Mouse (Mus musculus) C2C12 (cell line): ENCODE data around the gene Fancc. TPM values are rescaled to one million over a fixed set of nuclear protein-coding genes. Genes with fewer than 3 reads are reported as not detected.

ENCODE experiments used
- H3K27me3 ChIP-seq: one replicate; pipeline ENCODE4 v1.6.1; 2011; ENCODE audit not compliant: control insufficient read depth, insufficient read depth, insufficient read length
- H3K36me3 ChIP-seq: one replicate; pipeline ENCODE4 v1.6.1; 2011; ENCODE audit not compliant: control insufficient read depth, insufficient read depth
- H3K4me3 ChIP-seq: one replicate; pipeline ENCODE4 v1.5.1; 2011; ENCODE audit warnings: mild to moderate bottlenecking, control low read depth; ENCODE audit not compliant: poor library complexity, insufficient read depth, severe bottlenecking
- H3K79me2 ChIP-seq: one replicate; pipeline ENCODE4 v1.6.1; 2011; ENCODE audit not compliant: control insufficient read depth, insufficient read depth
- H3K79me3 ChIP-seq: one replicate; pipeline ENCODE4 v1.6.1; 2011; ENCODE audit warnings: low read depth, control low read depth
- H3ac ChIP-seq: one replicate; pipeline ENCODE3; 2011; ENCODE audit warnings: low read depth; ENCODE audit not compliant: control insufficient read depth, insufficient read length
- CEBPB ChIP-seq: IDR thresholded peaks from one replicate; pipeline ENCODE4 v1.6.1; 2011; ENCODE audit warnings: low read depth, mild to moderate bottlenecking, control low read depth, moderate library complexity
- CTCF ChIP-seq: IDR thresholded peaks from one replicate; pipeline ENCODE4 v1.5.1; 2011; ENCODE audit not compliant: control insufficient read depth, insufficient read depth, insufficient read length
- FOSL1 ChIP-seq: IDR thresholded peaks from one replicate; pipeline ENCODE4 v1.8.0; 2011; ENCODE audit warnings: mild to moderate bottlenecking, low read length; ENCODE audit not compliant: poor library complexity, insufficient read depth, severe bottlenecking
- MAX ChIP-seq: IDR thresholded peaks from one replicate; pipeline ENCODE4 v1.6.1; 2011; ENCODE audit warnings: mild to moderate bottlenecking, control low read depth
- MYOD1 ChIP-seq: IDR thresholded peaks from one replicate; pipeline ENCODE4 v1.6.1; 2011; ENCODE audit warnings: low read depth; ENCODE audit not compliant: control insufficient read depth, insufficient read length
- MYOG ChIP-seq: IDR thresholded peaks from one replicate; pipeline ENCODE4 v1.6.1; 2011; ENCODE audit not compliant: control insufficient read depth, insufficient read length; ENCODE audit errors: extremely low read depth
- USF1 ChIP-seq: IDR thresholded peaks from one replicate; pipeline ENCODE4 v1.6.1; 2011; ENCODE audit warnings: low read depth, mild to moderate bottlenecking, control low read depth, moderate library complexity
- polyA plus RNA-seq: library from polyadenylated mRNA; unstranded; fragments of >200 nt; fragmentation: generic; extraction: Trizol; gene quantifications from one replicate; pipeline ENCODE4 v1.2.1, GENCODE M21; 2012; ENCODE audit warnings: missing spikeins

Gene Fancc
- polyA plus RNA-seq, 1 experiment = 9.3 TPM

GRCm38 (mm10) chr13:63298931-63299330, 198.1 kb downstream of the Fancc start:
- no peak for TF ChIP-seq CEBPB
- TF ChIP-seq CTCF = no peak
- no peak for TF ChIP-seq USF1
- no peak for TF ChIP-seq MAX
- TF ChIP-seq MYOG = no peak

GRCm38 (mm10) chr13:63297933-63298332, 199.1 kb downstream of the Fancc start:
- Histone ChIP-seq H3K36me3 (peaks cover 97% of the 10 kb centered on the region), H3K4me3 (no peak overlapping the region), H3ac (no peak overlapping the region), H3K27me3 (no peaks in the 10 kb centered on the region), H3K79me2 (peaks cover 54% of the 10 kb centered on the region), H3K79me3 (peaks cover 13% of the 10 kb centered on the region)
- TF ChIP-seq CEBPB = no peak
- no peak for TF ChIP-seq MAX
- TF ChIP-seq MYOD1 = no peak
- TF ChIP-seq FOSL1 = no peak

More at GRCm38 (mm10) chr13:63298931-63299330, 198.1 kb downstream of the Fancc start:
- Histone ChIP-seq H3K4me3 (no peak overlapping the region), H3ac (no peak overlapping the region), H3K27me3 (no peaks in the 10 kb centered on the region), H3K79me3 (peaks cover 6% of the 10 kb centered on the region), H3K36me3 (peaks cover 98% of the 10 kb centered on the region), H3K79me2 (peaks cover 44% of the 10 kb centered on the region)

DNA sequence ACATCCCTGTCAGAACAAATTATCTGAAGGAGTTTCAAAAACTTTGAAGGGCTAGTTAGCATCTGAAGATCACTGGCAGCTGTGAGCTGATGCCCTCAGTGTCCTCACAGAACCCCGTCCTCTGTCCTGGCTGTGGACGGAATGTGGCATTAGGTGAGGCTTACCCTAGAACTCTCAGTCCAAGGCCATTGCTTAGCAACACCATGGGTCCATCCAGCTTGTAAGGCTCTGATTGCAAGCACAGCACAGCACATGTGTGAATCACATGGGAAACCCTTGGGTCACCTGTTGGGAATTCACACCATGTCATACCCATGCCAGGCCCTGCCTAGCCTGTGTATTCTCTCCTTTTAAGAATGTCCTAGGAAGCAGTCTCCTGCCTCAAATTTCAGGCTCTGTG, 200.1 kb downstream of the Fancc start:
- TF ChIP-seq FOSL1 (no peak), CEBPB (no peak), MAX (no peak), USF1 (no peak), MYOD1 (no peak), MYOG (no peak), CTCF (no peak)
- H3K27me3 ChIP-seq = no peaks in the 10 kb centered on the region
- peaks cover 63% of the 10 kb centered on the region for H3K79me2 ChIP-seq
- no peak overlapping the region for H3K4me3 ChIP-seq
- H3K36me3 ChIP-seq = peaks cover 94% of the 10 kb centered on the region
- peaks cover 15% of the 10 kb centered on the region for H3K79me3 ChIP-seq
- no peak overlapping the region for H3ac ChIP-seq

DNA sequence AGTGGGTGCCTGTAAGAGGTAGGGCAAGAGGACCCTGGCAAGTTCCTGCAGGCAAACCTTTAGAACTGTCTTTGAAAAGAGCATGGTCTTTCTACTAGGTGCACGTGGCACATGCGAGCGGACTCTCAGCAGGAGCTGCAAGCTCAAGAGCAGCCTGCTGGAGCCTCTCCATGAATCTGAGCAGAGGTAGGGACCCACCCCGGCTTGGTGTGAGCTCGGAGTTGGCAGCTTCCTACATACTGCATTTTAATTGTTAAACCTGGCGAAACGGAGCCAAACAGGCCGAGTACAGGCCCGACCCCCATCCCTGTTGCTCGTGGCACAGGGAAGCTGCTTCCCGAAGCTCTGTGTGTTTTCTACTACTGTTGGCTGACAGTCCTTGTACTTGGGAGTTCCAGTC, 200.8 kb downstream of the Fancc start:
- peaks cover 94% of the 10 kb centered on the region for H3K36me3 ChIP-seq
- no peak for TF ChIP-seq USF1
- TF ChIP-seq CTCF = no peak
- TF ChIP-seq MYOG = no peak
- no peak for TF ChIP-seq MAX
- TF ChIP-seq FOSL1 = no peak
- TF ChIP-seq CEBPB = no peak
- no peak for TF ChIP-seq MYOD1

DNA sequence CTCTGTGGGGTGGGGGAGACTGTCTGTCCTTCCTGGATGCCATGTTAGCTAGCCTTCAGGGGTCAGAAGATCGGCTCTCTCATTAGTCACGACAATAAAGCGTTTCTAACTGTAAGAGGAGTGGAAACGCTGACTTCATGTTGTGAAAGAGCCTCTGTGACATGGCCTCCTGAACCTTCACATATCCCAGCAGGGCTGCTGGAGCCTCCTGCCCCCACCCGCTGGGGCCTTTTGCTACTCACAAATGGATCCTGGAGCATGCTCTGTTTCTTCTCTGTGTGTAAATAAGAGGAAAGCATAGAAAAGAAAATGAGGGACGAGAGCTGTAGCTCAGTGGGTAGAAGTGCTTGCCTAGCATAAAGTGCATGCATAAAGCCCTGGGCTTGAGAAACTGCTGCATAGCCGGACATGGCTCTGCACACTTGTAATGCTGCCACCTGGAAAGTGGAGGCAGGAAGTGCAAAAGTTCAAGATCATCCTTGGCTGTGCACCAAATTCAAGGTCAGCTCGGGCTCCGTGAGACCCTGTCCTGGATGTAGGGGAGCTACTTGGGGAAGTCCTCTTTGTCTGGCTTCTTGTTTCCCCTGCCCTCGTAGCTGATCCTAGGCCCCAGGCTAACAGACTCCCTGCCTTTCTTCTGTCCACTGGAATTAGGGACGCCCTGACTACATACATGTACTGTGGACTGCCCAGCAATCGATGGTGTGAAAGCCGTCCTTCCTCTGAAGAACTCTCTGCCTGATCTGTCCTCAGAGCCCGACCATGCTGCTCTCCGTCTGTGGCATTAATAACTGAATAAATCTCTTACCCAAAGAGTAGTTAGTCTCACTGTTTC, 202.5 kb downstream of the Fancc start:
- no peak overlapping the region for H3ac ChIP-seq
- H3K36me3 ChIP-seq = peaks cover 94% of the 10 kb centered on the region
- no peak for TF ChIP-seq MAX
- no peak for TF ChIP-seq CTCF
- no peak for TF ChIP-seq CEBPB
- TF ChIP-seq MYOG = no peak
- TF ChIP-seq FOSL1 = no peak
- no peak for TF ChIP-seq USF1
- TF ChIP-seq MYOD1 = no peak
- H3K79me2 ChIP-seq = peaks cover 88% of the 10 kb centered on the region
- H3K27me3 ChIP-seq = no peaks in the 10 kb centered on the region
- peaks cover 37% of the 10 kb centered on the region for H3K79me3 ChIP-seq
- H3K4me3 ChIP-seq = no peak overlapping the region

More for the DNA sequence above, 200.8 kb downstream of the Fancc start:
- Histone ChIP-seq H3K4me3 (no peak overlapping the region), H3K79me3 (peaks cover 20% of the 10 kb centered on the region), H3ac (no peak overlapping the region), H3K27me3 (no peaks in the 10 kb centered on the region), H3K79me2 (peaks cover 71% of the 10 kb centered on the region)

DNA sequence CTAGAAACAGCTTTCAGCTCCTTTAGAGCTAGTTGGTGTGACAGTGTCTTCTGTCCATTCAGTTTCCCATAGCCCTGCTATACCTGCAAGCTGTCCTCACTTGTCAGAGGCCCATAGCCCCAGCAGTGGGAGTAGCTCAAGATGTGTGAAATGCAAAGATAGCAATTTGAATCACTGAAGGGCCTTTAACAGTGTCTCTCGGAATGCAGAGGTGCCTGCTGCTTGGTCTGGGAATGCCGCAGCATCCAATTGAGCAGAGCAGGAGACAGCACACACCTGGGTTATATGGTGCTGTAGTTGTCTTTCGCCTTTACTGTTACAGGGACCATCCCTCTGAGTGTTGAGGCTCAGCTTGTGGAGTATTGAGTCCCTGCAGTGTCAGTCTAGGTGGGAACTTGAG, 203.4 kb downstream of the Fancc start:
- no peaks in the 10 kb centered on the region for H3K27me3 ChIP-seq
- H3K4me3 ChIP-seq = no peak overlapping the region
- TF ChIP-seq MYOD1 (no peak), MYOG (no peak), USF1 (no peak), CTCF (no peak), FOSL1 (no peak), CEBPB (no peak), MAX (no peak)
- peaks cover 92% of the 10 kb centered on the region for H3K79me2 ChIP-seq
- H3ac ChIP-seq = no peak overlapping the region
- H3K36me3 ChIP-seq = peaks cover 95% of the 10 kb centered on the region
- peaks cover 42% of the 10 kb centered on the region for H3K79me3 ChIP-seq
